Mouse (Mus musculus) liver, adult 2 months (tissue): ENCODE results near the gene Cfdp1. TPM values are rescaled to one million over a fixed set of nuclear protein-coding genes. Genes with fewer than 3 reads are reported as not detected.

Experiments
- DNase-seq: peaks from one replicate; pipeline ENCODE4 v3.0.0-alpha.2; 2011; ENCODE audit warnings: low read depth, low spot score; ENCODE audit errors: extremely low read depth
- H3K27ac ChIP-seq: fragments of 200-500 bp; replicated peaks from 2 replicates; pipeline ENCODE4 v1.5.1; 2012; ENCODE audit warnings: low read depth, mild to moderate bottlenecking, control low read depth, inconsistent platforms, low read length; ENCODE audit not compliant: insufficient read depth
- H3K27me3 ChIP-seq: fragments of 200-500 bp; 2 replicates; pipeline ENCODE4 v1.6.1; 2012; ENCODE audit warnings: mild to moderate bottlenecking, moderate library complexity, low read length, inconsistent platforms; ENCODE audit not compliant: control insufficient read depth, insufficient read depth
- H3K36me3 ChIP-seq: fragments of 200-500 bp; 2 replicates; pipeline ENCODE4 v1.6.1; 2012; ENCODE audit warnings: low read length, inconsistent platforms; ENCODE audit not compliant: control insufficient read depth, insufficient read depth
- H3K4me1 ChIP-seq: fragments of 200-500 bp; 2 replicates; pipeline ENCODE4 v1.6.1; 2011; ENCODE audit warnings: low read length; ENCODE audit not compliant: control insufficient read depth, insufficient read depth
- H3K4me3 ChIP-seq: fragments of 200-500 bp; 2 replicates; pipeline ENCODE4 v1.5.1; 2011; ENCODE audit warnings: low read depth, mild to moderate bottlenecking, control low read depth, low read length, moderate library complexity; ENCODE audit not compliant: insufficient read depth
- H3K79me2 ChIP-seq: fragments of 200-500 bp; 2 replicates; pipeline ENCODE4 v1.6.1; 2012; ENCODE audit warnings: inconsistent platforms, mild to moderate bottlenecking, low read length, moderate library complexity; ENCODE audit not compliant: control insufficient read depth, insufficient read depth
- H3K9ac ChIP-seq: fragments of 200-500 bp; 2 replicates; pipeline ENCODE4 v1.6.1; 2012; ENCODE audit warnings: low read depth, mild to moderate bottlenecking, control low read depth, inconsistent platforms, low read length
- CTCF ChIP-seq: fragments of 200-500 bp; IDR thresholded peaks from 2 replicates; pipeline ENCODE4 v1.5.1; 2011; ENCODE audit warnings: low read depth, low read length, control low read depth
- POLR2A ChIP-seq: fragments of 200-500 bp; IDR thresholded peaks from 2 replicates; pipeline ENCODE4 v1.6.1; 2011; ENCODE audit warnings: low read length, control low read depth; ENCODE audit not compliant: insufficient read depth; ENCODE audit errors: extremely low read depth
- WGBS: fragments of 180-500 bp; shearing (Covaris S2); methylation state at CpG from one replicate; pipeline ENCODE4 v1.1.7; 2018; 5-methylcytosine and 5-hydroxymethylcytosine counted together
- polyA plus RNA-seq: library from polyadenylated mRNA; depleted of rRNA; stranded (reverse); fragments of >200 nt; gene quantifications from 2 replicates; pipeline ENCODE4 v1.2.3, GENCODE M21; 2012
- total RNA-seq: library from RNA; depleted of rRNA; stranded (reverse); fragments of >200 nt; gene quantifications from 2 replicates; pipeline ENCODE4 v1.2.3, GENCODE M21; 2014

Gene Cfdp1
- total and polyA plus RNA-seq, 2 experiments, result 3.8 to 40.7 TPM

- H3K27ac ChIP-seq, result no peak overlapping the region
- TF ChIP-seq POLR2A (no peak), CTCF (no peak)
- H3K9ac ChIP-seq, result no peak overlapping the region
- no peaks in the 10 kb centered on the region for H3K27me3 ChIP-seq
- no peak overlapping the region for H3K4me3 ChIP-seq
- 0 out of 2 replicates have a peak, but pooled peaks cover 4% of the 10 kb centered on the region for H3K79me2 ChIP-seq
- 82% methylated on average over 3 of the region's 3 CpGs for WGBS
- H3K4me1 ChIP-seq, result no peaks in the 10 kb centered on the region
- no peaks in the 10 kb centered on the region for H3K36me3 ChIP-seq
- DNase-seq, result no peak
These were observed 46.1 kb downstream of the Cfdp1 start for GRCm38 (mm10) chr8:111808006-111808405.

- H3K4me3 ChIP-seq, result no peak overlapping the region
- H3K36me3 ChIP-seq, result no peaks in the 10 kb centered on the region
- no peak for DNase-seq
- peaks cover 16% of the 10 kb centered on the region for H3K4me1 ChIP-seq
- TF ChIP-seq POLR2A (no peak), CTCF (no peak)
- WGBS, result 88% methylated on average over 8 of the region's 8 CpGs
- H3K9ac ChIP-seq, result no peak overlapping the region
- H3K79me2 ChIP-seq, result peaks cover 6% of the 10 kb centered on the region; the same call in 1 of the 2 replicates
- H3K27me3 ChIP-seq, result no peaks in the 10 kb centered on the region
- no peak overlapping the region for H3K27ac ChIP-seq
These were observed 50.7 kb downstream of the Cfdp1 start for GRCm38 (mm10) chr8:111803362-111803761.

DNA sequence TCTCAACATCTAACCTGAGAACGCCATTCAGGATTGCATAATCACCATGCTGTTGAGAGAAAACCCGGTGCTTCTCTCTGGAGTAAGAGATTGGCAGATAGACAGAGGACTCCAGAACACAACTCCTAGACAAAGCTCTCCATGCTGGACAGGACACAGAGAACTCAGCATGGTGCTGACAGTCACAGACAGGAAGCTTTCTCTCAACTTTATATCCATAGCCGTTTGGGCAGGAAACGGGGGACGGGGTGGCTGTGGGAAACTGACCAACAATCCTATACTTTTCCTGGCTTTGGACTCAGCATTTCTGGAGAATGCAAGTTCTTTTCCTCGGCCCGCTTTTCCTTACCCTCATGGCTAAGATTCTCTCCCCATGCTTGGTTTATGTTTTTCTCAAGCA is 51.8 kb downstream of the Cfdp1 start:
- H3K27me3 ChIP-seq, result no peaks in the 10 kb centered on the region
- no peak for TF ChIP-seq CTCF
- no peak for TF ChIP-seq POLR2A
- H3K4me1 ChIP-seq, result peaks cover 16% of the 10 kb centered on the region
- H3K4me3 ChIP-seq, result no peak overlapping the region
- H3K79me2 ChIP-seq, result peaks cover 4% of the 10 kb centered on the region; the same call in 1 of the 2 replicates
- H3K9ac ChIP-seq, result no peak overlapping the region
- no peaks in the 10 kb centered on the region for H3K36me3 ChIP-seq
- peak; percentile 63 for DNase-seq
- WGBS, result 62% methylated on average over 7 of the region's 7 CpGs
- peak overlapping the region; percentile 64 for H3K27ac ChIP-seq

- Histone ChIP-seq H3K9ac (no peak overlapping the region), H3K27me3 (no peaks in the 10 kb centered on the region), H3K27ac (no peak overlapping the region; the same call in 1 of the 2 replicates), H3K4me1 (peaks cover 16% of the 10 kb centered on the region), H3K4me3 (no peak overlapping the region), H3K79me2 (peaks cover 4% of the 10 kb centered on the region; the same call in 1 of the 2 replicates), H3K36me3 (no peaks in the 10 kb centered on the region)
- 79% methylated on average over 6 of the region's 6 CpGs for WGBS
- TF ChIP-seq CTCF (no peak), POLR2A (no peak)
- DNase-seq, result no peak
These were observed 52.6 kb downstream of the Cfdp1 start for GRCm38 (mm10) chr8:111801456-111801855.

DNA sequence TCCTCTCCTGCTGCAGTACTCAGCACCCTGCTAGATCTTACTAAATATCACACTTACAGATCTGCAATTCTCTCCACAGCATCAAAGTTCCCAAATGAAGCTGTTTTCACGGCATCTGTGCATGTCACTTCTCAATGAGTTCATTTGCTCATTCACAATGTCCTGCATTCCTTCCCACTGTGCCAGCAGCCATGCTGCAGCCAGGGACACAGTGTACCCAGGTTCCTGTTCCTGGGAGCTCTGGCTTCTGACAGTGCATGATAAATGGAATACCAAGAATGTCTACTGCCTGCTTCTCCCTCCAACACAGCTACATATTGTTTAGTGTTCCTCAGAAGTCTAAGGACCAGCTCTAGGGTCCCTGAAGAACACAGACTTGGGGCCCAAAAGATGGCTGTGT is 57.6 kb downstream of the Cfdp1 start:
- no peaks in the 10 kb centered on the region for H3K36me3 ChIP-seq
- H3K27ac ChIP-seq, result no peak overlapping the region
- no peaks in the 10 kb centered on the region for H3K27me3 ChIP-seq
- H3K4me1 ChIP-seq, result peaks cover 14% of the 10 kb centered on the region
- no peak overlapping the region for H3K9ac ChIP-seq
- peaks cover 4% of the 10 kb centered on the region; the same call in 1 of the 2 replicates for H3K79me2 ChIP-seq
- no peak for TF ChIP-seq CTCF
- no peak for TF ChIP-seq POLR2A
- no peak overlapping the region for H3K4me3 ChIP-seq
- DNase-seq, result no peak
- 78% methylated on average over 1 of the region's 1 CpGs for WGBS

GRCm38 (mm10) chr8:111793324-111793917 is 60.7 kb downstream of the Cfdp1 start:
- Histone ChIP-seq H3K27me3 (no peaks in the 10 kb centered on the region), H3K9ac (no peak overlapping the region), H3K27ac (no peak overlapping the region), H3K36me3 (no peaks in the 10 kb centered on the region), H3K4me1 (peaks cover 3% of the 10 kb centered on the region; the same call in 1 of the 2 replicates), H3K4me3 (no peak overlapping the region), H3K79me2 (peaks cover 2% of the 10 kb centered on the region; the same call in 1 of the 2 replicates)
- no peak for TF ChIP-seq CTCF
- TF ChIP-seq POLR2A, result no peak
- no peak for DNase-seq
- 63% methylated on average over 3 of the region's 3 CpGs for WGBS
